Mouse (Mus musculus): ENCODE results near the gene Rnf17. TPM values are rescaled to one million over a fixed set of nuclear protein-coding genes. Genes with fewer than 3 reads are reported as not detected.

Gene Rnf17
- total RNA-seq (2021): 1 to 10 TPM; 1.0 to 1.5 TPM

DNA sequence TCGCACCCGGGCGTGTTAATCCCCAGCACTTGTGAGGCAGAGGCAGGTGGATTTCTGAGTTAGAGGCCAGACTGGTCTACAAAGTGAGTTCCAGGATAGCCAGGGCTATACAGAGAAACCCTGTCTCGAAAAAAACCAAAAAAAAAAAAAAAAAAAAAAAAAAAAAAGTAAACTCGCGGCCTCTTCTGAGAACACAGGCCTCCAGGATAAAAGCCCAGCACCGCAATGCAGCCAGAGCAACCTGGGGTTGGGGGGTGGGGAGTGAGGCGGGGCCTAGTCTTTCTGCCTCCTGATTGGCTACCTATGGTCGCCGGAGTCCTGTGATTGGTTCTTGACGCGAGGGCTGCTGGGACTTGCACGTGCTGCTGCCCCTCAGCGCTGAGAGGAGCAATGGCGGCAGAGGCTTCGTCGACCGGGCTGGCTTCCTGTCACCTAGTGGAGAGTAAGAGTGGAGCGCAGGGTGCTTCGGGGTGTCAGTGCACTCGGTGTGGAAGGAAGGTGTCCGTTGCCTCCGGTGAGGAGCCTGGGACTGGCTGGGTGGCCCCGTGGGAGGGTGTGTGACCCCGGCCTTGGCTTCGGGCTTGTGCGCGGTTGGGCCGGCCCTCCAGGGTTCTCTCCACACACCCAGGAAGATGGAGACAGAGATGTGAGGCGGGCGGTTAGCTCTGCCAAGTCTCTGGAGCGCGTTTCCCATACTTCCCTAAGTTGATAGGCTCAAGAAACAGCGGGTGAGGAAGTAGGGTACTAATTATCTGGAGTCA, at the start of gene Rnf17:
Rnf17 (plus strand) TSS at position 271 of the 761 bp plus-strand sequence.
- intact Hi-C loops (cut with DNase I): no loop called here
- DNase-seq: no peak

GRCm38 (mm10) chr14:56354803-56355202, 47.6 kb upstream of the Rnf17 start:
- intact Hi-C loops (cut with DNase I): no loop called here
- DNase-seq: no peak

GRCm38 (mm10) chr14:56355396-56355795, 47.0 kb upstream of the Rnf17 start:
- intact Hi-C loops (cut with DNase I): no loop called here
- DNase-seq: no peak

DNA sequence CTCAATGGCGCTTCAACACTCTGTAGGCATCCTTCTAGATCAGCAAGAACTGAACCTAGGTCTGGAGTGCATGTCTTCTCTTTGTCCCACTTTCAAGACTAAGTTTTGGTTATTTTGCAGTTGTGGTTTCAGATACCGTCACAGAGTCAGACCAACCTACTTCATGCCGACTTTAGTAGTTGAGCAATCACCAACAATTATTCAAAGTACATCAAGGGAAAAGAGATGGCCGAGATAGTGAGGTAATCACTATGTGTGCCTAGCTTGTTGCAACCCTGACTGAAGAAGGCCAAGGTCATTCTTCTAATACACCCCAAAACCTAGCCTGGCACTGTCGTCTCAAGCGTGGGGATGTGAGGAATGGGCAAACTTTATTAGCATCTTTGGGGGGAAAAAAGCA, 46.2 kb upstream of the Rnf17 start:
- intact Hi-C loops (cut with DNase I): no loop called here
- DNase-seq: no peak

- DNase-seq: no peak
- intact Hi-C loops (cut with DNase I): no loop called here
These were observed 44.0 kb upstream of the Rnf17 start for GRCm38 (mm10) chr14:56358422-56358821.

DNA sequence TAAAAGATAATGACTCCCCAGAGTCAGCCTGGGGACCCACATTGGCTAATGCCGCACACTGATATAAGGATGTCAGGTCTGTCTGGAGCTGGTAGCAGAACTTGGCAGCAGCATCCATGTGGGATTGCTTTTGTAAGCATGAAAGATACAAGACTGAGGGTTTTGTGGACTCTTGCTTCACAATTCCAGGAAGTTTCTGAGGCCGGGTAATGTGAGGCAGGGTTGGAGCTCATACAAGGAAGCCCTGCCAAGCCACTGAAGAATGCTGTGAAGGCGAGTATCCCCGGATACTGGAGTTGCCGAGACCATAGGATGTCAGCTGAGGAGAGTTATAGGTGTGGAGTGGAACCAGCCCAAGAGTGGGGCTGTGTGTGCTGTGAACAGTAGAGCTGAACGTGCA, 43.2 kb upstream of the Rnf17 start:
- intact Hi-C loops (cut with DNase I): no loop called here
- DNase-seq: no peak

DNA sequence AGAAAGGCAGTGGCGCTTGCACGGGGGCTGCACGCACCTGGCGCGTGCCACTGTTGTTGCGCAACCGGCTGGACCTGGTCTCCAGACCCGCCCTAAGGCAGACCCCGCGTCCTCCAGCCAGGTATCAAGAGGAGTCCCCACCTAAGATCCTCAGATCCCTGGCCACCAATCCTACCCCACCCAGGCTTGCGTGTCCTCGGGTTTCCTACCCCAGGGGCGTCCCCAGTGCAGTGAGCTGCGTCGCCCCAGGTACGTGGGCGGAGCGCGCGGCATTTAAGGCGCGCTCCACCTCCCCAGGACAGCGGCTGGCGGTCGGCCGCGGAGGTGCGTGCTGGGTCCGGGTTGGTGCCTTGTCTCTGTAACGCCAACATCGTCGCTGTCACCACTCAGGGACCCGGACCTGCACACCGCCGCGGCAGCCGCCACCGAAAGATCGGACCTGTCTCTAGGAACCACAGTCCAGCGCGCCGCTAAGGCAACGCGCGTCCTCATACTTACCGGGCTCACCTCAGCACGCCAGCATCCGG, 37.6 kb upstream of the Rnf17 start, which contains the start of gene Atp12a:
Atp12a (plus strand) TSS at position 358 of the 527 bp plus-strand sequence.
- intact Hi-C loops (cut with DNase I): no loop called here
- DNase-seq: no peak

DNA sequence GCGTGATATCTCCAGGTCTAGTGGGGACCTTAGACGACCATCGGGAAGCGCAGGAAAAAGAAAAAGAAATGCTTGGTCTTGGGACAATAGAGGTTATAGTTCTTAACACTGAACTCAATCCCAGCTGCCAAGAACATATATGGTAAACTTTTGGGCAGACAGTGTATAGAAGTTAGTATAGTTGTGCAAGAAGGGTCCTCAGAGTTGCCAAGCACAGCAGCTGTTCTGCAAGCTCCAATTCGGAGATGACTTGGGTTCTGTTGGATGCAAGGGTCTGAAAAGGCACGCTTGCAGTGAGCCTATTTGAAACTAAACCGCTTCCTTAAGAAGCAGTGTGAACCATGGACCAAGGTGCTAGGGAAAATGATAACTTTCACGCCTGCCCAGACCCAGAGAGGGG, 37.1 kb upstream of the Rnf17 start:
- intact Hi-C loops (cut with DNase I): no loop called here
- DNase-seq: no peak

DNA sequence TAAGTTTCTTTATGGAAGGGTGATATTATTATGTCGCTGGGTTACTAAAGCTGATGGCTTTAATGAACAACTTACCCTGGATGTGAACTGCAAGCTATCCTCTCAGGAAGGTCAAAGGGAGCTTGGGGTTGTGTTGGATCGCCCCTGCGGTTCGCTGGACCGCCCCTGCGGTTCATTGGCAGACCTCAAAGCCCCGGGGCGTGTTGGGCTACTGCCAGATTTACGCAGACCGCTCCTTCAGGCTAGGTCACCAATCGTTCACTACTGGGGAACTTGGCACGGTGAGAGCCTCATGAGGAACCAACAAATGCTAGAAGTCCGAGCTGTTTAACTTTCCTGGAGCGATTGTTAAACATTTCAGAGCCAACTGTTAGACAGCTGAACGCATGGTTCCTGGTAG, 35.7 kb upstream of the Rnf17 start:
- intact Hi-C loops (cut with DNase I): no loop called here
- DNase-seq: peak; percentile 28

- intact Hi-C loops (cut with DNase I): no loop called here
- DNase-seq: no peak
These were observed 33.5 kb upstream of the Rnf17 start for GRCm38 (mm10) chr14:56368834-56369233.

DNA sequence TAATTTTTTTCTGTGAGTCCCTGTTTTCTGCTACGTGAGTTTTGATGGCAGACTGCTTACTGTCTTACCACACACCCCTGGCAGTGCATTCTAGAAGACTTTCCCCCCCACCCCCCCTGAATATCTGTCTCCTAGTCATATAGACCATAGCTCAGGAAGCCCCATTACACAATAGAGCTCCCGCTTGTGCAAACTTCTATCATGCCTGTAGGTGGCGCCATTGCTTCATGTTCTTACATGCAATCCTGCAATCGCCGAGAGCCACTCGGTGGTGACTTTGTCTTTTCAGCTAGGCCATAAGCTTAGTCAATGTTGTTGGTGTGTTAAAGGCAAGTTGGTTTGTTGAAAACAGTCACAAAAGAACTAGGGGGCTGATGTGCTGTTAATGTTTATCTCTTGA, 26.6 kb upstream of the Rnf17 start:
- intact Hi-C loops (cut with DNase I): loop anchor here (10.0 kb wide), 2 partner anchors 289 to 419 kb away; partner anchors contain the start of gene Mphosph8
- peak; percentile 86 for DNase-seq

GRCm38 (mm10) chr14:56377745-56378144, 24.6 kb upstream of the Rnf17 start:
- intact Hi-C loops (cut with DNase I): loop anchor here (10.0 kb wide), 2 partner anchors 287 to 417 kb away; partner anchors contain the start of gene Mphosph8
- no peak for DNase-seq

DNA sequence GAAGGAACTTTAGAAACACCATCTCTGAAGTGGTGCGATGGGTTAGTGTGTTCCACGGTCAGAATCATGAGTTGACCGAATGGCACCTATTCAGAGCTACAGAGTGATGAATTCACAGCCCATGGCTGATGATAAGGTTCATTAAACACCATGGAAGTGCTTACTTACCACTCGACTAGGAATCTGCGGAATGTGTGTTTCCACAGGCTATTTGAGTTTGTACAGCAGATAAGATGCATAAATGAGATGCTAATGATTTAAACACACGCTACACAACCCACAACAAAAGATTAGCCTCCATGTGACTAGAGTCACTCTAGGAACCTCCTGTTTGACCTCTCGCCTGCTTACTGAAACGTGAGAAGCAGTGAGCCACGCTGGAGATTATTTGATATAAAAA, 23.0 kb upstream of the Rnf17 start:
- no peak for DNase-seq
- intact Hi-C loops (cut with DNase I): loop anchor here (10.0 kb wide), 2 partner anchors 285 to 415 kb away; partner anchors contain the start of gene Mphosph8

DNA sequence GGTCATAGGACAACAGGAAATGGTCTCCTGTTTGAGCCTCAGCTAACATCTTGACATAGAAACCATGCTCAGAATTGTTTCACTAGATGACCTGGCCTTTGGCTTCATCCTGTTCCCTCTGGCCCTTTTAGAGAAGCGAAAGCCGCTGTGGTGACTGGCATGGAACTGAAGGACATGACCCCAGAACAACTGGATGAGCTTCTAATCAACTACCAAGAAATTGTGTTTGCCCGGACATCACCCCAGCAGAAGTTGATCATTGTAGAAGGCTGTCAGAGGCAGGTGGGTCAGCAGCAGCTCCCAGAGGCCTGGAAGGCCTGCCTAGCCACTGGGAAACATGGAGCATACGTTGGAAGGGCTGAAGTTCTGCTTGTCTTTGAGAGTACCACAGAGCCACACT, 20.0 kb upstream of the Rnf17 start:
- intact Hi-C loops (cut with DNase I): no loop called here
- no peak for DNase-seq

DNA sequence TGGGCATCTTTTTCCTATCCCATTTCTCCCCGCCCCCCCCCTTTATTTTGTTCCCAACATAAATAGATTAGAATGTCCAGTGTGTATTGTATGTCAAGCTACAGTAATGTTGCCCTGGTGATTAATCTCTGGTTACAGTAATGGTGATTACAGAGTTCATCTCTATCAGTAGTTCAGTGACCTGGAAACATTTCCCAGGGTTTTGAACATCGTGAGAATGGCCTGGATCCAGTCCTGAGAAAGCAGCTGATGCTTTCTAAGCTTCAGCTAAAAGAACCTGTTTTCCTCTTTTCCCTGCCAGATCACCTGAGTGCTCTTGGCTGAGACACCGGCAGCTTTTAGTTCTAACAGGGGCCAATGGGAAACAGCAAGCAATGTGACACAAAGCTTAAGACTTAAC, 12.1 kb upstream of the Rnf17 start:
- intact Hi-C loops (cut with DNase I): no loop called here
- DNase-seq: no peak

DNA sequence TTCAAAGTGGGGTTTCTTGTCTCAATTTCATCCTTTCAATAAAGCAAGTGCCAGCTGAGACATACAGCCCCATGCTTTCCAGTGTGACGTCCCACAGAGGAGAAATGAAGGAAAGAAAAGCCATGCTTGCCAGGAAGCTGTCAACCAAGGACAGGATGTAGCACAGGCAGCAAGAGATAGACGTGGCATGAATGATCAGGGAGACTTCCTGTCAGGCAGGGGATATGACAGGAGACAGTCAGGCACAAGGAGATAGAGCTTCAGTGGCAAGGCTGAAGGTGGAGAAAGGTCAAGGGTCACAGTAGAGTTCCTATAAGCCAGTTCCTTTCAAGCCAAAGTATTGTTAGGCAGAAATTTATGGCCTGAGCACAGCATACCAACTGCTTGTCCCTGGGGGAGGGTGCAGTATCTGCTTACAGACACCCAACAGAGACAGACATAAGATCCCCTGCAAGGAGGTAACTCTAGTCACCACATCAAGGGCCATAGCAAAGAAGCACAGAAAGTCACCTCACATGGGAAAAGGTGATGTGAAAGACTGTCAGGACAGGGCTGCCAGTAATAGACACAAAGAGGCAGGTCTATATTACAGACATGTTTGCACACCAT, 8.6 kb upstream of the Rnf17 start:
- no peak for DNase-seq
- intact Hi-C loops (cut with DNase I): no loop called here

GRCm38 (mm10) chr14:56398001-56398400, 4.4 kb upstream of the Rnf17 start:
- intact Hi-C loops (cut with DNase I): no loop called here
- peak; percentile 23 for DNase-seq

- intact Hi-C loops (cut with DNase I): no loop called here
- DNase-seq: no peak
These were observed 643 bp downstream of the Rnf17 start for GRCm38 (mm10) chr14:56403072-56403375.

GRCm38 (mm10) chr14:56462090-56462489, 59.7 kb downstream of the Rnf17 start:
- intact Hi-C loops (cut with DNase I): no loop called here
- DNase-seq: no peak

GRCm38 (mm10) chr14:56462729-56463128, 60.3 kb downstream of the Rnf17 start:
- intact Hi-C loops (cut with DNase I): no loop called here

DNA sequence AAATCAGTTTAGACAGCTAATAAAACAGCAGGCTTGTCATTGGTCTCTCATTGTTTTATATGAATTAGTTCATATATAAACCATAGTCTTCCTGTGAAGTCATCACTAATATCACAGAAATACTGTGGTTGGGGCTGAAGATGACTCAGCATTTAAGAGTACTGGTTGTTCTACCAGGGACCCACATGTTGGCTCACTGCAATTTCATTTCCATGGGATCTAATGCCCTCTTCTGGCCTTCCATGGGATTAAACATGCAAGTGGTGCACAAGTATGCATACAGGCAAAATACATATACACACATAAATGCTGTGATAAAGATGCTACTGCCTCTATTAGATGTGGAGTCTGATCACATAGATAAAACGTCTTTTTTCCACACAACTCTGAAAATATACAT, 65.8 kb downstream of the Rnf17 start:
- intact Hi-C loops (cut with DNase I): no loop called here
- peak; percentile 1 for DNase-seq

More at GRCm38 (mm10) chr14:56462729-56463128, 60.3 kb downstream of the Rnf17 start:
- no peak for DNase-seq

DNA sequence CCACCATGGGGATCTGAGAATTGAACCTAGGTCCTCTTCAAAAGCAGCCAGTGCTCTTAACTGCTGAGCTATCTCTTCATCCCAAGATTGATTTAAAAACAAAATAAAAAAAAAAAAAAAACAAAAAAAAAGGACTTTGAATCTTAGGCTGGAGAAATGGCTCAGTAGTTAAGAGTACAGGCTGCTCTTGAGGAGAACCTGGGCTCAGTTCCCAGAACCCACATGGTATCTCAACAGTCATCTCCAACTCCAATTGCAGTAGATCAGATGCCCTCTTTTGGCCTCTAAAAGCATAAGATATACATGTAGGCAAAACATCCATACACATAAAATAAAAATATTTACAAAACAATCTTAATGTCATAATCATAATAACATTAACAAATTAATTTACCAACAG, 87.4 kb downstream of the Rnf17 start:
- intact Hi-C loops (cut with DNase I): no loop called here
- no peak for DNase-seq
